Mouse (Mus musculus): ENCODE results near the gene Dixdc1. TPM values are rescaled to one million over a fixed set of nuclear protein-coding genes. Genes with fewer than 3 reads are reported as not detected.

Dixdc1 gene
- total and polyA plus RNA-seq, 3 experiments: 0.07 TPM; not detected in 2

DNA sequence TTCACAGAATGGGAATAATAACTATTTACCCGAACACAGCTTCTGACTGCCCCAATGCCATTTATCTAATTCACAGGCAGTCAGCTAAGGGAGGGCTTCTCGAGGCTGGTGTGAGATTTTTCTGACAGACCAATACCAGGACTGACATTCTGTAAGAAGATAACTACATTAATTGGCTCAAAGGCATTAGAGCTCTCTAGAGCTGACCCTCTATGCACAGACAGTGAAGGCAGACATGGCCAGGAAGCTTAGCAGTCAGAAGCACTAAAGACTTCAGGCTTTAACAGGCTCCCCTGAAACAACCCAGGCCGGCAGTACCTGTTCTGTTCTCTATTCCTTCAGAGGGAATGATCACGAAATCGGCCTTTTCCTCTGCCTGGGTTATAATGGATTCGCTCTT, 44.2 kb downstream of the Dixdc1 start:
- Histone ChIP-seq H3K9me3 (replicated peaks; ENCODE audit: insufficient read depth, low read length) (no peaks in the 10 kb centered on the region), H3K27ac (ENCODE audit: control insufficient read depth, low read depth, low read length) (no peak overlapping the region), H3K4me3 (ENCODE audit: control insufficient read depth in 1 of 2, insufficient read depth in 1 of 2, low read depth in 2 of 2, low read length in 2 of 2) (no peak overlapping the region), H3K36me3 (ENCODE audit: control insufficient read depth in 1 of 2, insufficient read depth in 2 of 2, low read length in 2 of 2) (no peaks in the 10 kb centered on the region), H3K9ac (ENCODE audit: control insufficient read depth, low read depth, low read length, poor library complexity, severe bottlenecking) (no peak overlapping the region), H3K27me3 (ENCODE audit: control insufficient read depth in 1 of 2, insufficient read depth in 2 of 2, low read length in 2 of 2) (peaks cover 25 to 30% of the 10 kb centered on the region in 2 experiments), H3K4me1 (ENCODE audit: control insufficient read depth in 1 of 2, insufficient read depth in 2 of 2, low read length in 2 of 2) (no peaks in the 10 kb centered on the region), H3K79me2 (ENCODE audit: control insufficient read depth, insufficient read depth, low read length, poor library complexity) (no peaks in the 10 kb centered on the region)
- TF ChIP-seq TBP (IDR thresholded peaks at IDR 0.05; ENCODE audit: low read depth, low read length): no peak
- no peak for TF ChIP-seq POLR2AphosphoS5 (IDR thresholded peaks at IDR 0.05; ENCODE audit: borderline replicate concordance, low read depth, low read length)
- no peak for TF ChIP-seq SMC3 (IDR thresholded peaks at IDR 0.05; ENCODE audit: low read depth, low read length)
- no peak for TF ChIP-seq ZC3H11A (IDR thresholded peaks at IDR 0.05; ENCODE audit: low read depth, low read length)
- no peak for TF ChIP-seq TAL1 (IDR thresholded peaks at IDR 0.05; ENCODE audit: low read length)
- no peak for DNase-seq (ENCODE audit: low read depth, low spot score)

DNA sequence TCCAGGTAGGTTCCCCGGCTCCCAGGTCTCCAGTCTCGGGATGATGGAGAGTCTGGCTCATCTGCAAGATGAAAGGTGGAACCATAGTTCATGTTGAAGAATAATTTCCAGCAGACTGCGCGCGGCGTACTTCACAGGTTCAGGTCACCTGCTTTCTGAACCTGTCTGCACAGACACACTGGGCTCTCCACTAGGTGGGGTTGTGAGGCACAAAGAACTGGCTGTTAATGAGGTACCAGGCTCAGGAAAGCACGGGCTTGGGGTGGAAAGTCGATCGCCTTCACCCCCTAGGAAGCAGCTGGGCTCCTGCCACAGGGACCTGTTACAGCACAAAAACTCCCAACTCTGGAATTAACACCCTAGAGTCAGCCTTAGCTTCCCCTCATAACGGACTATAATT, 45.7 kb downstream of the Dixdc1 start:
- peak; percentile 16 to 43 (median 41); a peak in 4 of 6 replicates for TF ChIP-seq CTCF (IDR thresholded peaks at IDR 0.05 in 2 of 3, conservative IDR thresholded peaks at IDR 0.05 in 1 of 3; ENCODE audit: control insufficient read depth in 1 of 3, insufficient read depth in 1 of 3, low read depth in 2 of 3, low read length in 3 of 3, poor library complexity in 1 of 3, severe bottlenecking in 1 of 3)
- TF ChIP-seq RAD21 (IDR thresholded peaks at IDR 0.05; ENCODE audit: low read depth, low read length): peak; percentile 16; the same call in 1 of the 2 replicates
- TF ChIP-seq SMC3 (IDR thresholded peaks at IDR 0.05; ENCODE audit: low read depth, low read length): peak; percentile 36; the same call in 1 of the 2 replicates
- no peak for TF ChIP-seq TAL1 (IDR thresholded peaks at IDR 0.05; ENCODE audit: low read length)
- TF ChIP-seq JUND (IDR thresholded peaks at IDR 0.05; ENCODE audit: low read depth, low read length): no peak
- TF ChIP-seq RCOR1 (IDR thresholded peaks at IDR 0.05; ENCODE audit: low read depth, low read length): no peak
- Histone ChIP-seq H3K9me3 (replicated peaks; ENCODE audit: insufficient read depth, low read length) (no peaks in the 10 kb centered on the region), H3K36me3 (ENCODE audit: control insufficient read depth in 1 of 2, insufficient read depth in 2 of 2, low read length in 2 of 2) (no peaks in the 10 kb centered on the region), H3K79me2 (ENCODE audit: control insufficient read depth, insufficient read depth, low read length, poor library complexity) (no peaks in the 10 kb centered on the region), H3K27me3 (ENCODE audit: control insufficient read depth in 1 of 2, insufficient read depth in 2 of 2, low read length in 2 of 2) (peaks cover 23 to 28% of the 10 kb centered on the region in 2 experiments), H3K9ac (ENCODE audit: control insufficient read depth, low read depth, low read length, poor library complexity, severe bottlenecking) (no peak overlapping the region), H3K27ac (ENCODE audit: control insufficient read depth, low read depth, low read length) (no peak overlapping the region), H3K4me1 (ENCODE audit: control insufficient read depth in 1 of 2, insufficient read depth in 2 of 2, low read length in 2 of 2) (no peaks in the 10 kb centered on the region), H3K4me3 (ENCODE audit: control insufficient read depth in 1 of 2, insufficient read depth in 1 of 2, low read depth in 2 of 2, low read length in 2 of 2) (no peak overlapping the region)
- peak; percentile 26 for DNase-seq (ENCODE audit: low read depth, low spot score)

DNA sequence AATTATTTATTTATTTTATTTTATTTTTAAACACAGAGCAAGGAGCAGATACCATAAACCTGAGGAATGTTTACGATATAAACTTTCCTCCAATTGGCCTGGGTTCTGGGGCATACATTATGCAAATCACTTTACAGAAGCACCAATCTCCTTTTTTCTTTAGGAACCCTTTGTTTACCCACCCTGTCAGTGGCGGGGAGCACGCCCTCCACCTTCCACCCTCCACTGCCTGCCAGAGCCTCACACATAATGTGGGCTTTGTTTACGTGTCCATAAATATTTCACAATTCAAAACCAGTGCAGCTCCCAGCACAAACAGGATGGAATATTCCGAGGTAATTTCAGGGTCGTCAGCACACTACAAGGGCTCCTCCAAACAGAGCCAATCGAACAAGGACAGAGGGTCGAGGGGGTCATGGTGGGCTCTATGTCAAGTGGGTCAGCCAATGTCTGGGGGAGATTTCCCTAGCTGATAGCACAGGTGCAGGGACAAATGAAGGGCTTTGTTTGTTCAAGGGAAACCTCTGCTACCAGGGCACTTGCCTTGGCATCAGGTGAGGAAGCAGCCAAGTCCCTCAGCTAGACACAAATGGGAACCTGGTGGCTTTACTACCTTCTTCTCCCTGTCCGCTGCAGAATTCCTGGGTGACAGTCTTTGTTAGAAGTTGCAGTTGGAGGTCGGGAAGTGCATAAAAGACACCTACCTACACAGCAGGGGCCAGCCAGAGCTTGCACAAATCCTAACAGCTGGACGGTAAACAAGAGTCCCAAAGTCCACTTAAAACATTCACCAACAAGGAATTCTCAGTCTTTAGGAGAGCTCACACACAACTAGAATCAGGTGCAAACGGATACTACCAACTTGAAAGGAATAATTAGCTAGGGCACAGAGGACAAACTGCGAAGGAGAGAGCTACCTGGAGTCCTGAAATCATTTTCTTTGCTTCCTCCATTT, 46.4 kb downstream of the Dixdc1 start:
- Histone ChIP-seq H3K79me2 (ENCODE audit: control insufficient read depth, insufficient read depth, low read length, poor library complexity) (no peaks in the 10 kb centered on the region), H3K36me3 (ENCODE audit: control insufficient read depth in 1 of 2, insufficient read depth in 2 of 2, low read length in 2 of 2) (no peaks in the 10 kb centered on the region), H3K9ac (ENCODE audit: control insufficient read depth, low read depth, low read length, poor library complexity, severe bottlenecking) (no peak overlapping the region), H3K9me3 (replicated peaks; ENCODE audit: insufficient read depth, low read length) (no peaks in the 10 kb centered on the region), H3K27ac (ENCODE audit: control insufficient read depth, low read depth, low read length) (no peak overlapping the region), H3K4me3 (ENCODE audit: control insufficient read depth in 1 of 2, insufficient read depth in 1 of 2, low read depth in 2 of 2, low read length in 2 of 2) (no peak overlapping the region), H3K4me1 (ENCODE audit: control insufficient read depth in 1 of 2, insufficient read depth in 2 of 2, low read length in 2 of 2) (no peaks in the 10 kb centered on the region), H3K27me3 (ENCODE audit: control insufficient read depth in 1 of 2, insufficient read depth in 2 of 2, low read length in 2 of 2) (peaks cover 18 to 28% of the 10 kb centered on the region in 2 experiments)
- DNase-seq (ENCODE audit: low read depth, low spot score): no peak
- TF ChIP-seq JUND (IDR thresholded peaks at IDR 0.05; ENCODE audit: low read depth, low read length): no peak
- TF ChIP-seq MYC (IDR thresholded peaks at IDR 0.05; ENCODE audit: low read depth, low read length): no peak
- TF ChIP-seq RCOR1 (IDR thresholded peaks at IDR 0.05; ENCODE audit: low read depth, low read length): no peak
- no peak for TF ChIP-seq TBP (IDR thresholded peaks at IDR 0.05; ENCODE audit: low read depth, low read length)
- no peak for TF ChIP-seq BHLHE40 (IDR thresholded peaks at IDR 0.05; ENCODE audit: borderline replicate concordance, low read depth, low read length)
- no peak for TF ChIP-seq NRF1 (IDR thresholded peaks at IDR 0.05; ENCODE audit: insufficient read depth, low read depth, low read length, poor library complexity, severe bottlenecking)
- TF ChIP-seq RAD21 (IDR thresholded peaks at IDR 0.05; ENCODE audit: low read depth, low read length): no peak
- no peak for TF ChIP-seq E2F4 (IDR thresholded peaks at IDR 0.05; ENCODE audit: borderline replicate concordance, low read depth, low read length)
- TF ChIP-seq KAT2A (conservative IDR thresholded peaks at IDR 0.05; ENCODE audit: low read depth, low read length): no peak
- TF ChIP-seq MAX (IDR thresholded peaks at IDR 0.05; ENCODE audit: low read length): no peak
- no peak for TF ChIP-seq CHD2 (IDR thresholded peaks at IDR 0.05; ENCODE audit: low read length)
- TF ChIP-seq USF2 (IDR thresholded peaks at IDR 0.05; ENCODE audit: borderline replicate concordance in 1 of 2, insufficient read depth in 1 of 2, low read depth in 1 of 2, low read length in 2 of 2): no peak
- no peak for TF ChIP-seq ELF1 (IDR thresholded peaks at IDR 0.05; ENCODE audit: low read depth, low read length)
- no peak for TF ChIP-seq ETS1 (IDR thresholded peaks at IDR 0.05; ENCODE audit: low read depth, low read length)
- TF ChIP-seq MEF2A (IDR thresholded peaks at IDR 0.05; ENCODE audit: extremely low read depth, insufficient replicate concordance, low read depth, low read length, poor library complexity, severe bottlenecking): no peak
